7 mouse cellular contexts compared by ENCODE assay signal in genomic region chr12:9585085-9585453, GRCm38 (mm10). TPM values are rescaled to one million over a fixed set of nuclear protein-coding genes. Genes with fewer than 3 reads are reported as not detected.
DNase-seq lines count a peak whose midpoint lies in the region; ATAC-seq and TF ChIP-seq lines count a peak whose summit lies in the region.

No protein-coding gene starts in this region.

- peak overlapping the region; percentile 36 for H3K4me3 ChIP-seq in lung, embryonic 15.5 days
- no peak overlapping the region for H3K4me3 ChIP-seq in lung, adult 2 months (replicated peaks; ENCODE audit: extremely low read depth, low read depth, low read length)
- peak overlapping the region; percentile 38 for H3K4me3 ChIP-seq in forebrain, embryonic 12.5 days (replicated peaks)
- H3K4me3 ChIP-seq in limb, embryonic 11.5 days (ENCODE audit: low read depth, low read length): peak overlapping the region; percentile 32
- H3K4me3 ChIP-seq in small intestine, adult 2 months (ENCODE audit: low read depth, low read length): peak overlapping the region; percentile 34

- no peaks in the 10 kb centered on the region for H3K9me3 ChIP-seq in lung, embryonic 15.5 days
- no peaks in the 10 kb centered on the region for H3K9me3 ChIP-seq in forebrain, embryonic 12.5 days
- H3K9me3 ChIP-seq in limb, embryonic 11.5 days (ENCODE audit: control insufficient read depth, low read length): no peaks in the 10 kb centered on the region

- no peaks in the 10 kb centered on the region for H3K36me3 ChIP-seq in lung, embryonic 15.5 days
- no peaks in the 10 kb centered on the region for H3K36me3 ChIP-seq in forebrain, embryonic 12.5 days (replicated peaks)
- no peaks in the 10 kb centered on the region for H3K36me3 ChIP-seq in limb, embryonic 11.5 days (ENCODE audit: control insufficient read depth, insufficient read depth, low read length)
- H3K36me3 ChIP-seq in small intestine, adult 2 months (ENCODE audit: control insufficient read depth, insufficient read depth, low read length): no peaks in the 10 kb centered on the region

- H3K4me2 ChIP-seq in lung, embryonic 15.5 days: peak overlapping the region; percentile 62
- H3K4me2 ChIP-seq in forebrain, embryonic 12.5 days: peak overlapping the region; percentile 67
- H3K4me2 ChIP-seq in limb, embryonic 11.5 days (ENCODE audit: low read depth, severe bottlenecking): peak overlapping the region; percentile 63

- peaks cover 20% of the 10 kb centered on the region for H3K4me1 ChIP-seq in lung, embryonic 15.5 days
- no peaks in the 10 kb centered on the region; the same call in 1 of the 2 replicates for H3K4me1 ChIP-seq in lung, adult 2 months (ENCODE audit: control insufficient read depth, insufficient read depth, low read length)
- peaks cover 12% of the 10 kb centered on the region for H3K4me1 ChIP-seq in forebrain, embryonic 12.5 days
- peaks cover 7% of the 10 kb centered on the region for H3K4me1 ChIP-seq in limb, embryonic 11.5 days (ENCODE audit: control insufficient read depth, insufficient read depth, low read length)
- peaks cover 3% of the 10 kb centered on the region; the same call in 1 of the 2 replicates for H3K4me1 ChIP-seq in small intestine, adult 2 months (ENCODE audit: control insufficient read depth, insufficient read depth, insufficient read length, low read length)

- TF ChIP-seq CTCF in lung, adult 2 months (IDR thresholded peaks at IDR 0.05; ENCODE audit: insufficient read depth, low read length): no peak
- no peak for TF ChIP-seq CTCF in small intestine, adult 2 months (IDR thresholded peaks at IDR 0.05; ENCODE audit: extremely low read depth, insufficient read length, insufficient replicate concordance, low read depth, low read length)

- TF ChIP-seq POLR2A in lung, adult 2 months (IDR thresholded peaks at IDR 0.05; ENCODE audit: borderline replicate concordance, extremely low read depth, low read depth, low read length): no peak
- TF ChIP-seq POLR2A in small intestine, adult 2 months (IDR thresholded peaks at IDR 0.05; ENCODE audit: low read depth, low read length): no peak

- ATAC-seq in lung, embryonic 15.5 days (ENCODE audit: borderline replicate concordance, extremely low read depth, low FRiP score, low TSS enrichment): peak; percentile 50
- peak; percentile 50 for ATAC-seq in forebrain, embryonic 12.5 days (ENCODE audit: low FRiP score)
- no peak for ATAC-seq in limb, embryonic 11.5 days (ENCODE audit: insufficient number of reproducible peaks, low FRiP score, low TSS enrichment, low read depth)
- ATAC-seq in monocyte, adult 5-6 weeks (replicated peaks; ENCODE audit: insufficient number of reproducible peaks, low FRiP score, low TSS enrichment, poor library complexity, severe bottlenecking): no peak

- no peak for DNase-seq in lung, adult 2 months
- no peak for DNase-seq in limb, embryonic 11.5 days (ENCODE audit: low spot score)
- DNase-seq in adipocyte (ENCODE audit: low spot score): no peak

- H3K9ac ChIP-seq in lung, embryonic 15.5 days: peak overlapping the region; percentile 42
- H3K9ac ChIP-seq in forebrain, embryonic 12.5 days: peak overlapping the region; percentile 33; the same call in 1 of the 2 replicates
- H3K9ac ChIP-seq in limb, embryonic 11.5 days (ENCODE audit: low read length): peak overlapping the region; percentile 22; the same call in 1 of the 2 replicates

- peak overlapping the region; percentile 9; the same call in 1 of the 2 replicates for H3K27ac ChIP-seq in lung, embryonic 15.5 days
- no peak overlapping the region for H3K27ac ChIP-seq in forebrain, embryonic 12.5 days
- no peak overlapping the region for H3K27ac ChIP-seq in limb, embryonic 11.5 days (replicated peaks; ENCODE audit: low read depth, low read length)
- no peak overlapping the region for H3K27ac ChIP-seq in small intestine, adult 2 months (ENCODE audit: insufficient read depth, low read depth, low read length)

- H3K27me3 ChIP-seq in lung, embryonic 15.5 days: peaks cover 24% of the 10 kb centered on the region
- H3K27me3 ChIP-seq in forebrain, embryonic 12.5 days: peaks cover 46% of the 10 kb centered on the region
- H3K27me3 ChIP-seq in limb, embryonic 11.5 days (ENCODE audit: control insufficient read depth, insufficient read depth, low read length): peaks cover 23% of the 10 kb centered on the region
- peaks cover 16% of the 10 kb centered on the region for H3K27me3 ChIP-seq in small intestine, adult 2 months (ENCODE audit: control insufficient read depth, insufficient read depth, low read length)

- 2% methylated on average over 7 of the region's 7 CpGs for WGBS in lung, embryonic 15.5 days
- WGBS in lung, adult 2 months: 3% methylated on average over 7 of the region's 7 CpGs
- WGBS in forebrain, embryonic 12.5 days: 4% methylated on average over 7 of the region's 7 CpGs
- 2% methylated on average over 7 of the region's 7 CpGs for WGBS in limb, embryonic 11.5 days
- WGBS in small intestine, adult 2 months: 6% methylated on average over 7 of the region's 7 CpGs

RNA-seq across cellular contexts. Expression of gene Osr1, which starts 15.2 kb away (rescaled TPM):
- polyA plus RNA-seq in lung, embryonic 15.5 days (2015; fragmentation: Nextera tagmentation; extraction: Ambion mirVana): 19.1 and 19.3 TPM in 2 replicates
- polyA plus RNA-seq in lung, adult 2 months (2012; rRNA removed): 28.3 and 34.2 TPM in 2 replicates
- polyA plus RNA-seq in forebrain, embryonic 12.5 days (2016; fragmentation: Nextera tagmentation; extraction: Ambion mirVana): 6.5 and 9.0 TPM in 2 replicates
- 62.8 and 81.9 TPM in 2 replicates for polyA plus RNA-seq in limb, embryonic 11.5 days (2014; fragmentation: Nextera tagmentation; extraction: Ambion mirVana)
- polyA plus RNA-seq in small intestine, adult 2 months (2012; rRNA removed): 5.1 and 7.9 TPM in 2 replicates
- total RNA-seq in monocyte, adult 5-6 weeks (2017): not detected in 3 replicates

Comparison
In these comparisons a context has a peak if more than half of its experiments do, and no peak if none do; other contexts are left out.
1. ATAC-seq: peak in lung, embryonic 15.5 days (single experiment) and forebrain, embryonic 12.5 days (single experiment); none in limb, embryonic 11.5 days (single experiment) and monocyte, adult 5-6 weeks (single experiment).
2. Peak in every context shown above with its lines, with median percentiles within 50 percentile points of each other: H3K4me2 ChIP-seq and H3K9ac ChIP-seq.